Mouse (Mus musculus) ovary, postnatal 14 days (tissue): ENCODE results near the gene Hapln1.

ENCODE experiments used
- DNase-seq: peaks from one replicate; pipeline ENCODE4 v3.0.0; 2022; ENCODE audit warnings: low spot score

Gene Hapln1

GRCm38 (mm10) chr13:89539205-89539886 is at the start of gene Hapln1:
TSS of gene Hapln1 (plus strand) at chr13:89539796.
- DNase-seq: peak; percentile 10

GRCm38 (mm10) chr13:89493169-89493568 is 46.4 kb upstream of the Hapln1 start:
- DNase-seq: no peak

DNA sequence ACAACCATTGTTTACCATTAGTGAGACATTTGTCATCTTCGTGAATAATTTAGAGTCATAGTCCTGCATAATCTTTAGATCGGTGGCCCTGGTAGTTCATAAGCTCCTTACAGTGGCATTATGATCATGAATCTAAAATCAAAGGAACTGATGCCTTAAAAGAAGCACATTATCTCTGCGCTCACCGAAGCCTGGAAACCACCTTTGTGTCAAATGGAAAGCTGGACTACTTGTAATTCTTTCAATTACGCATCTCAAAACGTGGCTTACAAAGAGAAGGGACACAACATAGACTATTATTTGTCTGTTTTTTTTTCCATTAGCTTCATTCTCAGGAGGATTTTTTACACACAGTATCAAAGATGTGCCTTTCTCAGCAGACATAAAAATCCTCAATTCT is 45.9 kb upstream of the Hapln1 start:
- DNase-seq: no peak

DNA sequence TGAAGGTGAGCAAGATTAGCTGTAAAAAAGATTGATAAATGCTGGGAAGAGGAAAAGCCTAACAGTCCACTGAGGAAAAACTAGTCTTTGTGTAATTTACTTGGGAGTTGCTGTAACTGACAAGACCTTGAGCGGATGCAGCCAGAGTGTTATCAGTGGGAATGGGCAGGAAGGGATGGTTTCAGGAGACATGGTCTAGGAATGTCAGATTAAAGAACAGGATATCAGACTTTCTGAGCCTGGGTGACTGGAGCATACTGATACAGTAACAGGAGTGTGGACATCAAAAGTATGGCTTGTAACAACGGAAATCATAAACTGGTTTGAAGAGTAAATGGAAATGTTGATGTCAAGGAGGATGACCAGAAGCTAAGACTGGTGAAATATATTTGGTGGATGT is 43.0 kb upstream of the Hapln1 start:
- no peak for DNase-seq

DNA sequence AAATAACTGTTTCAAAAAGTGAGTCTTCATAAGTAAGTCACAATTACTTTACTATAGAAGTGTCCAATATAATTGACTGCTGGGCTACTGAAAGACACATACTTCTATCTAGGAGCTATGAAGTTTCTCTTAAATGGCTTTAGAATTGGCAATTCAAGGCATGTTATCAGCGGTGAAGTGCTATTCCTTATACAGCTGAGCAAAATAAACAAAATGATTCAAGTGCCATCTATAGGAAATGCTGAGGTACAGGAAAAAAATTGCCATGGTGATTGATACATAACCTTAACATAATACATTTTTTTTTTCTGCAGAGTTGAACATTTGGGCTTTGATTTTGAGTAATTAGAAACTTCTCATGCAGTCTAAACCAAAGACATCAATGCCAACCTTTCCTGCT is 40.2 kb upstream of the Hapln1 start:
- no peak for DNase-seq

DNA sequence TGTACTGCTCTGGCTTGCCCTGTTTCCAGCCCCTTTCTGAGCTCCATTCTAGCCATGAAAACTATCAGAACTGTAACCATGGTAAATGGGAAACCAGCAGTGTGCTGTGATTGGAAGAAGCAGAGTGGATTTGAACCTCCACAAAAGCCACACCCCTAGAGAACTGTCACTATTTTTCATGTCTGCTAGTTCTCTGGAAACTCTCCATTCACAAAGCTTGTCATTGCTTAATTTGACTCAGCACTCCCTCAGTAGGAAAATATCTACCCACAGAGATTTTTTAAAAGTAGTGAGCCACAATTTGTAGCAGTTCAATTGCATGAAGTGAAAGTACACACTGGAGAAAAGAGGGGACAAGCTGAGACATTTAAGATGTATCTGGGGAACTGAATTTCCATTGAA is 18.1 kb upstream of the Hapln1 start:
- DNase-seq: no peak

GRCm38 (mm10) chr13:89528716-89529115 is 10.9 kb upstream of the Hapln1 start:
- no peak for DNase-seq

DNA sequence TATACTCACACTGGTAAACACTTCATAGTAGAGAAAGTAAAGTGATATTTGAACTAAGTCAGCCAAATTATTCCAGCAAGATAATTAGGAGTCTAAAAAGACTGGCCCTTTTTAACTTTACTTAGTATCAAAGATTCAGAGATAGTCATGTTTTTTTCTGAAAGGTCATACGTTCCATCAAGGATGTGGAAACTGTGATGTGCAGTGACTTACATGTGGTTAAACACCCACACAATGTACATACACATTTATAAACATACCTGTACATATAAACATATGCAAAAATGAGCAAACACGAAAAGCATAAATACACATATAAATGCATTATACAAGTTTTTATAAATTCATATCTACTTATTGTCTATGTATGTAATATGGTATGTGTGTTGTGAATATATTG is 9.2 kb upstream of the Hapln1 start:
- DNase-seq: no peak

- DNase-seq: no peak
Observed at GRCm38 (mm10) chr13:89539887-89540264, 280 bp downstream of the Hapln1 start.

GRCm38 (mm10) chr13:89540301-89540982 is 846 bp downstream of the Hapln1 start:
- DNase-seq: no peak

DNA sequence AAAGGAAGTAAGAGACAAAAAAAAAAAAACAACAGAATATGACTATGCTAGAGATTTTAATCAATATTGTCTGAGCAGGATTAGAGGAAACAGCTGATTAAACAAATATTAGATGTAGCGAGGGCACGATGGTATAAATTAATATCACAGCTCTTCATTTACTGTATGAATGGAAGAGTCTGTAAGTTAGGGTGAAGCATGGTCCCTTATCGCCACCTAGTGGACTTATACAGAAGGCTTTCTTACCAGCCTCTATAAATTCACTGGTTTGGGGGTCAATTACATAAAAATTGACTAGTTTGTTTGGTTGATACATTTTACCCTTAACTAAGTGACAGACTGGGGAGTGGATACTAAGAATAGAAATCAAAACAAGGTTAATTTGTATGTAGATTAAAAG is 3.4 kb downstream of the Hapln1 start:
- no peak for DNase-seq

DNA sequence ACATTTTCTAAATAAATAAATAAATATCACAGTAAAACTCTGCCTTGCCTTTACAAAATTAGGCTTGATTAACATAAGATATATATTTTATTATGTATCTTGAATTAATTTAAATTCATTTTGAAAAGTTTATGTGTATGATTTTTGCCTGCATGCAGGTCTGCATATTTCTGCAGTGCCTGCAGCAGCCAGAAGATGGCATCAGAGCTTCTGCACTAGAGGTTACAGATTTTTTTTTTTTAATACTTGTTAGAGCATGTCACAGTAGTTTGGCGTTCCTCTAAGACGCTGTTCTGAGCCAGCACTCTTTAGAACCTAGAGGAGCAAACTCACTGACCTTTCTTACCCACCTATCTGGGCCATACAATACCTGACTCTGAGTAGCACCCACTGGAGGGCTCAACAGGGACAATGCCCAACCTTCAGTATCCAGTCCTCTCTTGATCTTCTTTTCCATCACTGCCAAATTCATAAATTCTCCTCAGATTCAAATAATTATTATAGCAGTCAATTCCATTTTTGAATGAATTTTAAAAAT is 8.7 kb downstream of the Hapln1 start:
- DNase-seq: peak; percentile 39

DNA sequence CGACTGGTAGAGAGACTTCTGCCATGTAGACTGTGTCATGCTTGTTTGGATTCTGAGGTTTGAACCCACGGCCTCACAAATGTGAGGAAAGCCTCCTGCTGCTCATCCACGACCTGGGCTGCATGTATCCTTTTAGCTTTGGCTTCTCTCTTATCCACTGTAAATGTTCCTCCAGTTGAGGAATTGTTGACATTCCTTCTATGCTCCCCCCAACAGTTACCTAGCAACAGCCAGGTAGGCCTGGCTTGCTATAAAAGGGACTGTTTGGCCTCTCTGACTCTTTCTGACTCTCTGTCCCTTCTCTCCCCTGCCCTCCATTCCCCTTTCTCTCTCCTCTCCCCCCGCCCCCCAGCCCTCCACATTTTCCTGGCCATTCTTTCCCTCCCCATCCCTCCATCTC is 9.9 kb downstream of the Hapln1 start:
- no peak for DNase-seq

DNA sequence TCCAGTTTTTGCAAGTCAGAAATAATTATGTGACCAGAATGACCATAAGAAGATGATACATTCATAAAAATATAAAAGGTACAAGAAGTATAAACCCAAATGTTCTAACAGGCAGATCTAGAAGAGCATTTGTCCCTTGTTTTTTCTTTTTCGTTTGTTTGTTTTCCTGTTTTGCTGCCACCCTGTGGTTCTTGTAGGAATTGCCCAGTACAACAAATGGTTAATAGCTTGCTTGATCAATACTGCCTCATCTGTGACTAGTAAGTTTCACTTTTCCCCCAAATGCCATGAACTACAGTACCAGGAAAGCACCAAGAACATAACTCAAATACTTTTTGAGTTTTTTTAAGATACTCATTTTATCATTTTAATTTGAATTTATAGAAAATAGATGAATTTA is 11.9 kb downstream of the Hapln1 start:
- DNase-seq: no peak

DNA sequence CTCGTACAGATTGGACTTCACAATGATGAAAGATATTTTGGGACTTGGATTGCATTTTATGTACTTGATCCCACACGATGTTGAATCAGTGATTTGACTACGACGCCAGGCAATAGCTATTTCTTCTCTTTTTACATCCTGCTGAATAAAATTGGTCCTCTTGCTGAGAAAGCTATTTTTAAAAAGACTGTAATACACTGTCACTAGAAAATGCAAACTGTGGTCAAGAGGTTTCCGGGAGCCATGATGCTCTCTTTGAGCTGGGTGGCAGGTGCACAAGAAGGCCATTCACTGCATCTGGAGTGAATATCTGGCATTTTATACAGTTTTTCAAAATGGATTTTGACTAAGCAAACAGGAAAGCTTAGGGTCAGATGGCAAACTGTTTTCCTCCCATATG is 24.9 kb downstream of the Hapln1 start:
- DNase-seq: no peak

- DNase-seq: no peak
Observed at GRCm38 (mm10) chr13:89566300-89566699, 26.7 kb downstream of the Hapln1 start.

- DNase-seq: no peak
Observed at GRCm38 (mm10) chr13:89579115-89579514, 39.5 kb downstream of the Hapln1 start.

- no peak for DNase-seq
Observed at GRCm38 (mm10) chr13:89583138-89583746, 43.6 kb downstream of the Hapln1 start.

- DNase-seq: no peak
Observed at GRCm38 (mm10) chr13:89583747-89584738, 44.4 kb downstream of the Hapln1 start.

- no peak for DNase-seq
Observed at GRCm38 (mm10) chr13:89585144-89585543, 45.5 kb downstream of the Hapln1 start.

DNA sequence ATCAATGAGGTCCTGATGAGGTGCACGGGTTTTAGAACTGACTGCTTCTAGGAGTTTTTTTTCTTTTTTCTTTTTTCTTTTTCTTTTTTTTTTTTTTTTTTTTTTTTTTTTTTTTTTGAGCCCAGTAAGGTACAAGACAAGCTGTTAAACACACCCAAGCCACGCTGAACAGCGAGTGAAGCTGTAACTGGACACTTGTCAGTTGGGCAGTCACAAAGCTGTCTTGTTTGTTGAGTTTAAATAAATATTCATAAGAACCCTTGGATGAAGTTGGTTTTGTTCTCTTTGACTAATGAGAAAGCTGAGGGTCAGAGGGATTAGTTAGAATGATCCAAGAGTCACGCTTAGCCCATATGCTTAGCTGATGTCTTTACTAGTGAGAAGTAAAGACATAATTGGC is 55.5 kb downstream of the Hapln1 start:
- DNase-seq: no peak

DNA sequence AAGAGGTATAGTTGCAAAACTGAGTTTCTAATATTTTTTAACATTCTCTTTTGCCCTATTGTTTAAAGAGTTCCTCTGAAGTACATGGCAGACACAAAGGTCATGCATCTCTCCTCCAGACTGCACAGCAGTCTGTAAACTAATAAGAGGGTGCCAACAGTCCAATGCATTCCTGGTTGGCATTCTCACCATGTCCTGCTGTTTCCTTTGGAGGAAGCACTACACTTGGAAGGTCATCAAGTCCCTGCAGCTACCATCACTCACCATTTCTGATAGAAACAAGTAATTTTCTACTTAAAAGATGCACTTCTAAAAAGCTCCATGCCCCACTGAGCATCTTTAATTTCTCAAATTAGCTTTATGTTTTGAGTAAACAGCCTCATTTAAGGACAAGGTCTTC is 57.8 kb downstream of the Hapln1 start:
- DNase-seq: no peak
